Mouse (Mus musculus): ENCODE data around the gene Rtn1.

- no peak for TF ChIP-seq POLR2A (IDR thresholded peaks at IDR 0.05; ENCODE audit: borderline replicate concordance, insufficient read depth, low read length)
- TF ChIP-seq CTCF (IDR thresholded peaks at IDR 0.05; ENCODE audit: borderline replicate concordance, insufficient read depth, low read depth, low read length): no peak
Measured at GRCm38 (mm10) chr12:72213554-72213953, 195.3 kb downstream of the Rtn1 start.

All from cerebellum, adult 2 months (tissue).